Mouse (Mus musculus): ENCODE results near the gene Klhdc8b. TPM values are rescaled to one million over a fixed set of nuclear protein-coding genes. Genes with fewer than 3 reads are reported as not detected.

Gene Klhdc8b
- total RNA-seq, 2 experiments from 2014 or later, result 1.1 to 8.1 TPM

DNA sequence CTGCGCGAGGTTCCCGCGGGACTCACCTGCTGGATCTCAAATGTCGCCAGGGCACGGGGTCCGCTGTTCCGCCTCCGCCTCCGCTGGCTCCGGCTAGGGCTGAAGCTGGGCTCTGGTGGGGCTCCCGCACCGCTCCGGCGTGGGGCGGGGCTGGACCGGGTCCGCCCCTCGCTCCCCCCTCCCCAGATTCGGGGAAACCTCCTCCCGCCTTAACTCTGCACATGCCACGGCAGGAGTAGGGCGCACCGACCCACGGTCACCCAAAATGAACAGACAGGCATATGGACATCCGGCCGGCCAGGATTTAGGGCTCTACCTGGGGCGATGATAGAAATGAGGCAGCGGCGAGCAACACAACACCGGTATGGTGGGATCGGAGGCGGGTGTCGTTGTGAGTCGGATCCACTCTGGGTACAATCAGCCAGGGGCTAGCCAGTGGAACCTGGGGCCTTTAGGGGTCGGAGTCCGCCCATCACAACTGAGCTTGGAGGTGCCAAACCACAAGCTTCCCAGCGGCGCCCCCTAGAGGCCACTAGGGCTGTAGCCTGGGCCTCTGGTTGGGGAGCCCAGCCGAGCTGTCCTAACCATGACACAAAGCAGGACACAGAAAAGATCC is 9.0 kb downstream of the Klhdc8b start:
- ATAC-seq (replicated peaks; ENCODE audit: poor library complexity), result peak; percentile 72

DNA sequence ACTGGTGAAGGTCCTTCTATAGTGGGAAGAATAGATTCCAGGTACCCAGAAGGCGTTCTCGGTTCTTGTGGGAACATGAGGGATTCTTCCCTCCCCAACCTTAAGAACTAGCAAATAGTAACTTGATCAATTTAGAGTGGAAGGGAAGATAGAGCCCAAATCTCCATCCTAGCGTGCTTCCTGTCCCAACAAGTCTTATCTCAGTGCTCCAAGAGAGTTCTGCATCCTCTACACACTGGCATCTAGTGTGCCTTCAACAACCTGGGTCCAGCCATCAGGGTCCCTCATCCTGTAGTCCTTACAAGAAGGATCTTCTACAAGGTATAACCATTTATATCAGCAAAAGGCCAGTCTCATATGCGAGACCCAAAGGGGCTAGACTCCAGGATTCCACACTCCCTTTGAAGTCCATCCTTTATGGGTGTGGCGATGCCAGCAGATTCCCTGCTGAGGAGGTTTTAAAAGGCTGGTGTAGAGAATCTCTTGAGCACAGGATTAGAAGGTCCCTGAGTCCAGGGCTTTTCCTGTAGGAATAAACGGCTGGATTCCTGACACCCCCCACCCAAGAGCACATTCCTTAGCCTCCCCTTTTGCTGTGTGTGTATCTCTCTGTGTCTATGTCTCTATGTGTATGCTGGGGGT is 9.7 kb downstream of the Klhdc8b start:
- no peak for ATAC-seq (replicated peaks; ENCODE audit: poor library complexity)

DNA sequence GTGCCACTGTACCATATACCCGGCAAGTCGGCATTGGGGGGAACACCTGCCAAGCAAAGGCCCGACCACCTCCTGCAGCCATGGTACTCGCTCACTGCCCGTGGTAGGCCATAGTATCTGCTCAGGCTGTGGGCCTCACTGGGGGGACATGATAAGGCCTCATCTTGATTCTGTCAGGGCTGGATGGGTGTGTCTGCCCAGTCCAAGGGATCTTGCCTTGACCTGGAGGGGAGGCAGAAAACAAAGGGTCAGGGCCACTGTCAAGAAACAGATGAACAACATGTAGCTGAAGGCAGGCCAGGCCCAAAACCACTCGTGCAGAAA is 10.2 kb downstream of the Klhdc8b start:
- ATAC-seq (replicated peaks; ENCODE audit: poor library complexity), result no peak; the same call in 1 of the 2 replicates

DNA sequence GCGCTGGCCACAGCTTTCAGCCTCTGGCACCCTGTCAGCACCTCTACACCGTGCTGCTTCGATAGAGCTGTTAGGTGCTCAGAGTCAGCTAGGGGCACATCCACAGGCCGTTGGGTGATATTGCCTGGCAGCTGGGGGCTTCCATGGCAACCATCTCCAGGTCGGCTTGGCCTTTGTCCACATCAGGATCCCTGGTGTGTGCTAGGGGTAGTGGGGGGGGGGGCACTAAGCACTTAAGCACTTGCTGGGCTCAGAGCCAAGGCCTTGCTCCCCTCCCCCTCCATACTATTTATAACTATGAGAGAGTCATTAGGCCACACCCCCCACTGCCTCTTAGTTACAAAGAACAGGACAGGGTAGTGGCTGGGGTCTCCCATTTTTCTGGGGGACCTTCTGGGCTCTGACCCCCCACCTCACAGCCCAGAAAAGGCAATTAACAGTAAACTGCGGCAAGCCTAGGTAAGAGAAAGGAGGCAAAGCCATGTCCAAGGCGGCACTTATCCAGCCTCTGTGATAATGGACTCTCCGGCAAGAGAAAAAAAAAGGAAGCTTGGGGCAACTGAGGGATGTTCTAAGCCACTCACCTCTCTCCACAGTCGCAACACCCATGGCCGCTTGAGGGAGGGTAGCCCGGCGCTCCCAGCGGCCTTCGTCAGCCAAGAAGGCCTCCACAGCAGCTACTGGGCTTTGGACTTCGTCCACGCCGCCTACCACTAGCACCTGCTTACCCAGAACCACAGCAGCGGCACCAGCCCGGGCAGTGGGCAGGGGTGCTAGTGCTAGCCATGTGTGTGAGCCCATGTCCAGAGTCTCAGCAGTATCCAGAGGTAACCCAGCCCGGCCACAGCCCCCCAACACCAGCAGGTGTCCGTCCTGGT is 10.8 kb downstream of the Klhdc8b start:
- peak; percentile 38 for ATAC-seq (replicated peaks; ENCODE audit: poor library complexity)

DNA sequence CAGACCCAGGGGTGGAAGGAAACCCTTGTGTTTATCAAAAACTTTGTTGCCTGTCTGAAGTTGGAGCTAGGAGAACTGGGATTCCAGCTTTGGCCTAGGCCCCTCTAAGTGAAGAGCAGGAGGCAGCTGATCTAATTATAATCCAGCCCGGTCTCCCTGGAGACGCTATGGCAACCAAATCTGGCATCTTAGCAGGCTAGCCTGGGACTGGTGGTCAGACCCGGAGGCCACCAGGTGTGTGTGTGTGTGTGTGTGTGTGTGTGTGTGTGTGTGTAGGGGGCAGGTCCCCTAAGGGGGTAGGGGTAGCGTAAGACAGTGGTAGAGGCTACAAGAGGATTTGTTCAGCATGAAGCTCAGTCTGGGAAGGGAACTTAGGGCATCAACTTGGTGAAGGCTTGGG is 11.5 kb downstream of the Klhdc8b start:
- no peak for ATAC-seq (replicated peaks; ENCODE audit: poor library complexity)

DNA sequence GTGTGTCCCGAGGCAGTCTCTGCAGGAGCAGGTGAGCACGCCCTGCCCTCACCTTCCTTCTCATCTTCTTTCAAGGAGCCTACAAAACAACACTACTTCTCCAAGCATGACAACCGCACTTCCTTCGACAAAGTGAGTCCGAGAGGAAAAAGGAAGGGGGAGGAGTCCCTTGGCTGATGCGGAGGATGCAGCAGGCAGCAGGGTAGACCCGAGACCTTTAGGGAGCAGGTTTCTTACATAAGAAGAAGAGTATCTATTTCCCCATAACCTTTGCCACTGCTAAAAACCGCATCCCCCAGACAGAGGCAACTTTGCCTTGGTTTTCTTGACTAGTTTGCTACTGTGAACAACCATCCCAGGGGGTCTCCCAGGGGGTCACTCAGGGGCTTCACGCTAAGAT is 16.3 kb downstream of the Klhdc8b start:
- ATAC-seq (replicated peaks; ENCODE audit: poor library complexity), result peak; percentile 57

DNA sequence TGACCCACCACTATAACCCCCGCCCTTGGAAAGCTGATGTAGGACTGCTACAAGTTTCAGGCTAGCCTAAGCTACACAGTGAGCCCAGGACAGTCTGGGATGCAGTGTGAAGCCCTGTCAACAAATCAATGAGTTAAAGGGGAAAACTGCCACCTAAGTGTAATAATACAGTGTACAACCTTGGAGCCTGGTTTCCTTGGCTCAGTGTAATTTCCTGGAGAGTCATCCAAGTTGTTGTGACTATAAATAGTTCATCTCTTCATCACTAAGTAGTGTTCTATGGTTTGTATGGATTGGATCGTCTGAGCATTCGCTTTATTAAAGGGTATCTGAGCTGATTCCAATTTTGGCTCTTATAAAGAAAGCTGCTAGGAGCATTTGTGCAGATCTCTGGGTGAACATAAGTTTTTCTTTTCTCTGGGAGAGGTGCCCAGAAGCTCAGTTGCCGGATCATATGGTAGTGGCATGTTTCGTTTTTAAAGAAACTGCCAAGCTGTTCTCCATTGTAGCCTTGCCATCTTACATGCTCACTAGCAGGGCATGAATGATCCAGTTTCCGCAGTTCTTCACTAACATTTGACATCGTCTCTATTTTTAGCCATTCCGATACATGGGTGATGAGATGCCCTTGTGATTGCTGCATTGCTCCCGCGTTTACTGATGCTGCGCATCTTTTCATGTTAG is 20.0 kb downstream of the Klhdc8b start:
- no peak for ATAC-seq (replicated peaks; ENCODE audit: poor library complexity)

DNA sequence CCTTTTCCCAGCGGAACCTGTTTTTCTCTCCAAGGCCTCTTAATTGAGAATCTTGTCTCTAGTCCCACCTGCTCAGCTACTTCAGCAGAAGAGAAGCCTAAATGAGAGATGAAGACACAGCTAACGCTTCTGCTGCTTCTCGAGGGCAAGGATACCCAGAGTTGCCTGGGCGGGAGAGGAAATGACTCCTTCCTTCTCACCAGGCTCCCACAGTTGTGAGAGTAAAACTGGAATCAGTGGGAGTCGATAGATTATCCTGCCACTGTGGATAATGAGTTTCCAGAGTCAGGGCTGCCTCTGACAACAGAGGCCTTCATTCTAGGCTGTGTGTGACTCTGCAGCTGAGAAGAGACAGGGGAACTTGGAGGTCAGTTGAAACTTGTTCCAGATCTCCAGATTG is 20.9 kb downstream of the Klhdc8b start:
- no peak for ATAC-seq (replicated peaks; ENCODE audit: poor library complexity)

DNA sequence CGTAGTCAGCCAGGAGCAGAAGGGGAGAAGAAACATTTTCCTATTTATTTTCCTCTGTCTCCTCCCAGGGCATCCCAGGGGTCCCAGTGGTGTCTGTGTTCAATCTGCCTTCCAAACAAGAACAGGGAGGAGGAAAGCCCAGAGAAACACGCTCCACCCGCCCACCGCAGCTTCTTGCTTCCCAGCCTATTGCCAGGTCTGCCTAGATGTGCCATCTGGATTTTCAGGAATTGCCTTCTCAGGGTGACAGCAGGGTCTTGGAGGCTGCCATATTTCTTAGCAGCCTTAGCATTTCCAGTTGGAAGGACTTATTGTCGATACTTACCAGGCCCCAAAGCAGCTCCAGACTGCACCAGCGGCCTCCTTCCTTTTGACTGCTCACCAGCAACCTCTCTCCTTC is 22.2 kb downstream of the Klhdc8b start:
- no peak for ATAC-seq (replicated peaks; ENCODE audit: poor library complexity)

DNA sequence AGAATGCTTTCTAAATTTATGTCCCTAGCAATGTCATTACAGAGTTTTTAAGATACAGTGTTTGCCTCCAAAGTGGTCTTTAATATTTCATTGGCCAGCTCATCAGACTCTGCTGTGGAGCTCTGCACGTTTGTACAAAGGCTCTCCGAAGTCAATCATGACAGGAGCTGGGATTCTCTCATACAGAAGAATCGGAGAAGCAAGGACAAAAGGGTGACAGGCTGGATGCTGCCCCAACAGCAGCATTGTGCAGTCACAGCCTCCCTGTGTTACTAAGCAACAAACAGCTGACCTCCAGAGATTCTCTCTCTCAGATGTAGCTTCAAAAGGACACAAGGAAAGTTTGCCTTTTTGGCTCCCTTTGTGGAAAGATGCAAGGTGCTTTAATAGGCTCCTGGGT is 25.2 kb downstream of the Klhdc8b start, which contains the start of gene BC048562:
Gene BC048562 (plus strand): TSS at position 301 of the 400 bp plus-strand sequence.
- no peak for ATAC-seq (replicated peaks; ENCODE audit: poor library complexity)

DNA sequence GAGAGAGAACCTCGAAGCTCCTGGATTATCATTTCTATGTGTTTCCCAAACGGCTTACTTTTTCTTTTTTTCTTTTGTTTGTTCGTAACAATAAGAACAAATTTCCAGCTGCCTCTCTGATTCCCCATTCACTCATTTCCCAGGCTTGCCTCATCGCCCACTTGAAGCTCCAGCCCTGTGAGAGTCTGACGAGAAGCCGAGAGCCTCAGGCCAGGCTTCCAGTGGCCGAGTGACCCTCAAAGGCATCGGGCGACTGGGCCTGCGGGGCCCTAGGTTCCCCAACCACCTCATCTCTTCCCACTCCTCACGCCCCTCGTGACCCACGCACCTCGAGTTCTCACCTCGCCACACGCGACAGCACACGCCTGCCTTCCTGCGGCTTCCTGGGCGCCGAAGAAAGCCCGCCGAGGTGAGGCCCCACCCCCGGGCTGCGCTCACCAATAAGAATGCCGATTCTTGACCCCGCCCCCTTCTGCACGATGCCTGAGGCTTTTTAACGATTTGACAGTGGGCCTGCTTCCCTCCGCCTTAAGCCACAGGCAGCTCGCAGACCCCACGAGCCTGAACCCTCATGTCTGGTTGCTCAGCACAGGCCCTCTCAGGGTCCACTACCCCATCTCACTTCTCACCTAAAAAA is 29.8 kb downstream of the Klhdc8b start:
- peak; percentile 83 for ATAC-seq (replicated peaks; ENCODE audit: poor library complexity)

DNA sequence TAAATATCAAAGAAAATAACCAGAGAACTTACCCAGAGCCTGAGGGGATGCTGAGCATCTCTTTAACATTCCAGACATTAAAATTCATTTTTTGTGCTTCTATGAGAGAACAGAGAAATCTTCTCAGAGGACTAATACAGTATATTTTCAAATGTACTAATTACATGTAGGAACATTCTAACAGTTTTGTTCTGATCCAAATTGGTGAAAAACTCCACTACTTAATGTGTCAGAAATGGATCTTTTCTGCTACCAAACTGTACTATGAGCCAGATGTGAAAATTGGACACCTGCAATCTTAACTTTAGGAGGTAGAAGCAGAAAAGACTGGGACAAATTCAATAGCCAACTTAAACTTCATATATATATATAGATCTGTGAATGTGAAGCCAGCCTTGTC is 33.0 kb downstream of the Klhdc8b start, which contains the start of gene Ccdc36:
Gene Ccdc36 (minus strand): TSS at position 101 of the 400 bp plus-strand sequence.
- no peak for ATAC-seq (replicated peaks; ENCODE audit: poor library complexity)

DNA sequence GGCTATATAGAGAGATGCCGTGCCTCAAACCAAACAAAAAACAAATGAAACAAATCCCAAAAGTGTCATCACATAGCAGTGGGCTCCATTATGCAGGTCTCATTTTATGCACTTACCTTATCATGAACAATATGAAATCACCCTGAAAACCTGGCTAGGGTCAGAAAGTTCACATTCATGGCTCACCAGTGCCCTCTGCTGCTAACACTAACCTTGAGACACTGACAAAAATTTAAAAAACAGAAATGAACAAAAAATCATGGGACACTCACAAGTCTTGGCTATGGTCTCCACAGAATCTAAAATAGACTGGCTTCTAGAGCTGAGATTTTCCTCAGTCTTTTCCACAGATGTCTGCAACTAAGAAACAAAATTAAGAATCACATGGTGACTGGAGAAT is 49.2 kb downstream of the Klhdc8b start:
- peak; percentile 73 for ATAC-seq (replicated peaks; ENCODE audit: poor library complexity)

DNA sequence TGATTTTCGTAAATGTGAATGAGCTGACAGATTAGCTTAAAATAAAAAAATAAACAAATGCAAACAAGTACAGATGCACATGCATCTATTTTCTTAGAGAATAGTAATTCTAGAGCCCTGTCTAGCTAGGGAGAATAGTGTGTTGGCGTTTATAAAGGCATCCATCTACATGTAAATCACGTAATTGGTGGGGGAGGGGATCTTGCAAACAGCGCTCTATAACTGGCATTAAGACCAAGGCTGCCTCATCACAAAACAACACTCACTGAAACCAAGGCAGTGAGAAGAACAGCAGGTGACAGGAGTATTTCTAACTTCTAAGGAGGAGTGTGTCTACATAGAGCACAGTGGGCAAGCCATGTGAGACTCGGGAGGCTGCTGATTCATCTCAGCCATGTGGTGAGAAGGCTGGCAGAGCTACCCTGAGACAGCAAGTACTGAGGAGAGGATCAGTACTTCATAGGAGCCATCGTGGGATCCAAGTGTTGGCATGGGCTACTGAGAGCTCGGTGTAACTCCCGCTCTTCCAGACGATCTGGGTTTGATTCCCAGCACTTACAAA is 49.9 kb downstream of the Klhdc8b start:
- ATAC-seq (replicated peaks; ENCODE audit: poor library complexity), result no peak

DNA sequence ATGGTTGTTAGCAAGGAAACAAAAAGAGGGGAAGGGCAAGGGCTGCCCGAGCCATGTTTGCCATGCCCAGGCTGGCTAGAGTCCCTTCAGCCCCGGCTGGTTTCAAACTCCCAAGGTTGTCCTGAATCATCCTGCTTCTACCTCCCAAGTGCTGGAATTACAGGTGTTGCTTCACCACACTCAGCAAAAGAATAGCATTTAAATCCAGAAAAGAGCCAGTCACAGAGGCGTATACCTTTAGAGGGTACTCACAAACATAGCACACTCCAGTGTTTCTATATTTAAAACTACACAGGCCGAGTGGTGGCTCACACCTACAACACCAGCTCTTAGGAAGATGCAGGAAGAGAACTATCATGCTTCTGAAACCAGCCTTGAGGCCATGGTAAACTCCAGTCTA is 51.8 kb downstream of the Klhdc8b start:
- ATAC-seq (replicated peaks; ENCODE audit: poor library complexity), result no peak

DNA sequence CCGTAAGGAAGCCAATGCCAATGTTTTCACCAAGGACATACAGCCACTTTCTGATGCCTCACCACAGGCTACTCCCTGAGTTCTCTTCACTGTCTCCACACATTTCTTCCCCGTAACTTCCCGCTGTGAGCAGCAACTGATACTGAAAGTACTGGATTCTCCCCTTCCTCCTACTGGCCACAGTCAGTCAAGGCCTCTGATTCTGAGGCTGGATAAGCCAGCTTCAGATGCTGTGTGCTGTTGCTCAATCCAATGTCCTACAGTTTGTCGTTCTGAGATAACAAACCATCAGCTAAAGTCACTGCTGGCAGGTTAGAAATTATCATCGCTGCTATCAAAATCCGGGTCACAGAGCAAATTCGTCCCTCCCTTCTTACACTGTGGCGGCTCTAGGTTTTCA is 56.9 kb downstream of the Klhdc8b start:
- peak; percentile 78 for ATAC-seq (replicated peaks; ENCODE audit: poor library complexity)

DNA sequence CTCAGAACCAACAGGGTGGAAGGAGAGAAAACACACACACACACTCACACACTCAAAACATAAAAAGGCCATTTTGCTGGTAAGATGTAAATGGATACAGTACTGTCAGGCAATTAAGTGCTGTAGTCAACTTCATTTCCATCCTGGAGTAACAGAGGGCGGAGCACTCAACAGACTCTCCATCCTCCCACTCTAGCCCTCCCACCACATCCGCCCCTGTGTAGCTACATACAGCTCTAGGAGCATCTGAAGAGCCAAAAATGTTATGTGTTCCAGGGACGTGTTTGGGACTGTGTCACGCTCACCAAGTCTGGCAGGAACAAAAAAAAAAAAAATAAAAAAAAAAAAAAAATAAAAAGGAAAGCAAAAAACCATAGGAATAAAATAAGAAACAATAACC is 58.3 kb downstream of the Klhdc8b start:
- ATAC-seq (replicated peaks; ENCODE audit: poor library complexity), result no peak

DNA sequence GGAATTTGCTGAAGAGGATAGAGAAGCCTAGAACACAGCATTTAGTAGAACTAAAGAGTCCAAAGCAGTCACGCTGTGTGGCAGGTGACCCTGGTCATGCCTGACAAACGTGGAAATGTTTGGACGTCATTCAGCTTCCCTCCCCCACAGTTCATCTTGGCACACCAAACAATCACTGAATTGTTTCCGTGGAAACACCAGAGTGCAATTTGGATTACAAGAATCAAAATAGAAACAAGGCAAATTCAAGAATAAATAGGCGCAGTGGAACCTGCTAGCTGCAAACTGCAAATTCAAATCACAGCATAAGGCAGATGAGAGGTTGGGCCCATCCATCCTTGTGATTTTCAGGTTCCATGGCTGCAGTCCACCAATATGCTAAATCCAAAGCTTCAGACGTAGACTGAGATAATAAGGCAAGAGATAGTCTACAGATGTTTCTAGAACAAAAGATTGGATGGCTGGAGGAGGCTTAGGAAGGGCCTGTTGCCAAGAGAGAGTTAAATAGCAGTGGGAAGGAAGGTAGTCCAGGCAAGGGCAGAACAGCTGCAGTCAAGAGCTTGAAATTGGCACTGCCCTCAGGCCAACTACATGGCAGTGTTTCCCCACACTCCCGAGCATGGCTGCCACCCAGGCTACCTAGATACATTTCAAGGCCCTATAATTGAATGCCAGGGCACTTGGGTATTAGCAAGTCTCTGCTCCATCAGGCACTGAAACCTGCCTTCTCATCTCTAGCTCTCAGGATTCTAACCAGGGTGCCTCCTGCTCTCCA is 60.0 kb downstream of the Klhdc8b start:
- ATAC-seq (replicated peaks; ENCODE audit: poor library complexity), result no peak

DNA sequence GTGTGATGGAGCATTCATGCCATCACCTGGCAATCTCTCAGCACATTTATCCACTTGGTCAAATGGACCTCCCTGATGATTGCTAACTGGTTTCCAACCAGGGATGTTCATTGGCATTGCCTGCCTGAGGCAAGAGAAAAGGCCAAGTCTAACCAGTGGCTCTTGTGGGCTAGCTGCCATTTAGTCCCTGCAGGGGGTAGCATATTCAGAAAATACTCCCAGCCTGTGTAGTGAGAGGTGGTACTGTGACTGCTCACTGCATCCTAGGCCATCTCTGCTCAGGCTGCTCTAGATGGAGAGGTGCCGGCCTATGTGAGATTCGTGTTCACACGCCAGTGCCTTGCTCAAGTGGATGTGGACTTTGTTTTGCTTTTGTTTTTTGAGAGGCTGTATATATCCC is 63.1 kb downstream of the Klhdc8b start:
- no peak for ATAC-seq (replicated peaks; ENCODE audit: poor library complexity)
